Mouse (Mus musculus) heart, embryonic 11.5 days (tissue): Measurements from ENCODE around the gene Cyp2d26. TPM values are rescaled to one million over a fixed set of nuclear protein-coding genes. Genes with fewer than 3 reads are reported as not detected.

Experiments used
- ATAC-seq: fragments of 200-750 bp; cut with Nextera tagmentation; replicated peaks from 2 replicates; pipeline ENCODE4 v1.8.0; 2017; ENCODE audit warnings: moderate library complexity; ENCODE audit not compliant: insufficient number of reproducible peaks, low FRiP score, low TSS enrichment
- H3K27ac ChIP-seq: fragments of 300-500 bp; sonication (generic); 2 replicates; pipeline ENCODE4 v1.5.1; 2014; ENCODE audit warnings: mild to moderate bottlenecking, low read depth, low read length
- H3K27me3 ChIP-seq: fragments of 300-500 bp; sonication (generic); 2 replicates; pipeline ENCODE4 v1.6.1; 2014; ENCODE audit warnings: mild to moderate bottlenecking, low read length, mixed read lengths; ENCODE audit not compliant: control insufficient read depth, insufficient read depth
- H3K36me3 ChIP-seq: fragments of 300-500 bp; sonication (generic); 2 replicates; pipeline ENCODE4 v1.6.1; 2014; ENCODE audit warnings: mild to moderate bottlenecking, low read length, moderate library complexity, mixed read lengths; ENCODE audit not compliant: control insufficient read depth, insufficient read depth
- H3K4me1 ChIP-seq: fragments of 300-500 bp; sonication (generic); 2 replicates; pipeline ENCODE4 v1.6.1; 2014; ENCODE audit warnings: low read length; ENCODE audit not compliant: control insufficient read depth, insufficient read depth
- H3K4me2 ChIP-seq: fragments of 300-500 bp; sonication (generic); 2 replicates; pipeline ENCODE4 v1.6.1; 2014; ENCODE audit warnings: mild to moderate bottlenecking, moderate library complexity
- H3K4me3 ChIP-seq: fragments of 300-500 bp; sonication (generic); 2 replicates; pipeline ENCODE4 v1.5.1; 2014; ENCODE audit warnings: low read depth, low read length
- H3K9ac ChIP-seq: fragments of 300-500 bp; sonication (generic); 2 replicates; pipeline ENCODE4 v1.6.1; 2014; ENCODE audit warnings: mild to moderate bottlenecking, low read depth, low read length, moderate library complexity
- H3K9me3 ChIP-seq: fragments of 300-500 bp; sonication (generic); replicated peaks from 2 replicates; pipeline ENCODE4 v1.6.1; 2016; ENCODE audit warnings: low read length; ENCODE audit not compliant: control insufficient read depth
- WGBS: fragments of 180-500 bp; shearing (Covaris S2); extraction: QIAGEN DNeasy Blood & Tissue Kit; methylation state at CpG from one replicate; pipeline ENCODE4 v1.1.7; 2014; ENCODE audit not compliant: insufficient replicate concordance; 5-methylcytosine and 5-hydroxymethylcytosine counted together
- polyA plus RNA-seq: library from polyadenylated mRNA; unstranded; fragments of >200 nt; fragmentation: Nextera tagmentation; extraction: Ambion mirVana; gene quantifications from 2 replicates; pipeline ENCODE4 v1.2.1, GENCODE M21; 2014

Gene Cyp2d26
- polyA plus RNA-seq, 1 experiment from 2014 or later, result not detected

DNA sequence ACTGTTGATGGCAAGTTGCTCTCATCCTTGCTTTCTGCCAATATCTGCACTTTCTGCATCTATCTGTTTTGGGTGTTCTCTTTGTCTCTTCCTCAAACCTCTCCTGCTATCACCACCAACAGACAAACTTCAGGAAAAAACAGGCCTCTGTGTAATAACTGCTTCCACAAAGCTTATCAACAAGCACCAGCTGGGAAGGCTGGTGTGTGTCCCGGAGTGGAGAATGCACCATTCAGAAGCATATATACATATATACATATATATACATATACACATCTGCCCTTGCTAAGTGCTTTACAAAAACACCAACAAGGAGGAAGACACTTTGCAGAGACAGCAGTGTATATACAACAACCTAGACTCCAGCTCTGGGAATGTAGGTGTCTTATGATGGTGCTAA, 16.5 kb upstream of the Cyp2d26 start:
- WGBS, result 76% methylated on average over 1 of the region's 1 CpGs
- H3K4me1 ChIP-seq, result no peaks in the 10 kb centered on the region
- no peak for ATAC-seq

DNA sequence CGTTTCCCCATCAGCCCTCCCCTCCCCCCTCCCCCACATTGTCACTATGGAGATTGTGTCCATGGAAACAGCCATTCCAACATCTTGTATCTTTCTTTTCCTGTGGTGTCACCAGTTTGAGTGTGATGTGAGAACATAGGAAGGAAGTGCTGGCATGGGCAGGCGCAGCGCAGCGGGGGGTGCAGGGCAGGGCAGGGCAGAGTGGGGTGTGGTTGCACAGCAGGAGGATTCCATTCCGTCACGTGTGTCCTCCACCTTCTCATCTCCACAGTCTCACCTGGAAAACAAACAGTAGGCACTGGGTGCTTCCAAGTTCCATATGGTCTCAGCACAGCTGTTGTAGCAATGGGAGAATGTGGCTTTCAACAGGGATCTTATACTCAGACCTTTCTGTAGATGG, 15.4 kb upstream of the Cyp2d26 start:
- no peaks in the 10 kb centered on the region for H3K36me3 ChIP-seq

More for the DNA sequence above, 16.5 kb upstream of the Cyp2d26 start:
- no peak overlapping the region for H3K4me2 ChIP-seq
- no peaks in the 10 kb centered on the region for H3K36me3 ChIP-seq
- H3K27ac ChIP-seq, result no peak overlapping the region
- no peak overlapping the region for H3K9ac ChIP-seq
- H3K27me3 ChIP-seq, result no peaks in the 10 kb centered on the region
- H3K4me3 ChIP-seq, result no peak overlapping the region
- H3K9me3 ChIP-seq, result no peaks in the 10 kb centered on the region

GRCm38 (mm10) chr15:82806969-82807763, 13.1 kb upstream of the Cyp2d26 start:
- ATAC-seq, result no peak
- no peaks in the 10 kb centered on the region for H3K36me3 ChIP-seq
- no peak overlapping the region for H3K27ac ChIP-seq
- H3K4me3 ChIP-seq, result no peak overlapping the region
- no peaks in the 10 kb centered on the region for H3K4me1 ChIP-seq
- H3K9me3 ChIP-seq, result no peaks in the 10 kb centered on the region
- WGBS, result 83% methylated on average over 5 of the region's 5 CpGs
- H3K9ac ChIP-seq, result no peak overlapping the region
- no peak overlapping the region for H3K4me2 ChIP-seq
- H3K27me3 ChIP-seq, result no peaks in the 10 kb centered on the region

More for the DNA sequence above, 15.4 kb upstream of the Cyp2d26 start:
- Histone ChIP-seq H3K4me2 (no peak overlapping the region), H3K9me3 (no peaks in the 10 kb centered on the region), H3K27me3 (no peaks in the 10 kb centered on the region), H3K4me1 (no peaks in the 10 kb centered on the region), H3K4me3 (no peak overlapping the region), H3K9ac (no peak overlapping the region), H3K27ac (no peak overlapping the region)
- no peak for ATAC-seq
- WGBS, result 71% methylated on average over 6 of the region's 6 CpGs

DNA sequence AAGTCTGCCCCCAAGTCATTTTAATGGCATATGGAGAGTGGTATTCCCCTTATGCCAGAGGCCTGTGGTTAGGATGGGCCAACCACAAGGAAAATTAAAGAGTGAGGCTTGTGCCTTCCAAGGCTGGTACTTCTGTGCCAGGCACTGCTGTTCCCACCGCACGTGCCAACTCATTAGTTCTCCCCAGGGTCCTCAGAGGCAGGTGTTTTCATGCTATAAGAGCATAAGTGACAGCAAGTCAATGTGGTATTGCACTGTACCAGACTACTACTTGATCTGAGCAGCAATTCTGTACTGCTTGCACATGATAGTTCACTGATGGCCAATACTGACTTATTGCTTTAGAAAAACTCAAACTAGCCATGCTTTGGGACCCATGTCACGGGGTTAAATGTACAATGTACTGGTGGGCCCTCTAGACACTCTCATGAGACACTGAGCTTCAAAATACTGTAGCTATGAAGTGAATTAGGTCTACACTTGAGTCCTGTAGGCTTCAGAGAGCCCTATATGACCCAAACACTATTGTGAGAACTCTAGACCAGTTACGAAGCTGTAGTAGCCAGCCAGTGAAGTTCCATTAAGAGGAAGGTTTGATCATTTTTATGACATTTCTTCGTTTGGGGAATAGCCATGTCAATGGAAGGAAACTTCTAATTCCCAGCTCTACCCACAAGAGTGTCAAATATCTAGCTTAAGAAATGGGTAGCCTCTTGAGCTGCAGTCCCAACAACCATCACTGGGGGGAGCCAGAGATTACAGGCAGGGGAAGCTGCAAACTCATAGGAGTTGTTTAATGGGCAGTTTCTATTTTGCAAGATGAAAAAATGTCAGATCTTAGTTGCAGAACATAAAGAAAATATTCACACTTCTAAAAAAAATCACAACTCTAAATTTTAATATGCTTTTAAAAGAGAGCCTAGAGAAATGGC, 10.9 kb upstream of the Cyp2d26 start:
- WGBS, result 74% methylated on average over 5 of the region's 5 CpGs
- no peaks in the 10 kb centered on the region for H3K27me3 ChIP-seq
- no peak overlapping the region for H3K4me2 ChIP-seq
- no peak overlapping the region for H3K27ac ChIP-seq
- H3K4me1 ChIP-seq, result no peaks in the 10 kb centered on the region
- H3K9me3 ChIP-seq, result no peaks in the 10 kb centered on the region
- ATAC-seq, result no peak
- H3K4me3 ChIP-seq, result no peak overlapping the region
- H3K9ac ChIP-seq, result no peak overlapping the region
- H3K36me3 ChIP-seq, result no peaks in the 10 kb centered on the region

- no peak overlapping the region for H3K4me2 ChIP-seq
- H3K4me1 ChIP-seq, result no peaks in the 10 kb centered on the region
- no peaks in the 10 kb centered on the region for H3K9me3 ChIP-seq
- no peaks in the 10 kb centered on the region for H3K36me3 ChIP-seq
- H3K27me3 ChIP-seq, result no peaks in the 10 kb centered on the region
- no peak overlapping the region for H3K27ac ChIP-seq
- no peak overlapping the region for H3K9ac ChIP-seq
- WGBS, result 64% methylated on average over 3 of the region's 3 CpGs
- ATAC-seq, result no peak
- H3K4me3 ChIP-seq, result no peak overlapping the region
These were observed 1.9 kb upstream of the Cyp2d26 start for GRCm38 (mm10) chr15:82795936-82796440.

DNA sequence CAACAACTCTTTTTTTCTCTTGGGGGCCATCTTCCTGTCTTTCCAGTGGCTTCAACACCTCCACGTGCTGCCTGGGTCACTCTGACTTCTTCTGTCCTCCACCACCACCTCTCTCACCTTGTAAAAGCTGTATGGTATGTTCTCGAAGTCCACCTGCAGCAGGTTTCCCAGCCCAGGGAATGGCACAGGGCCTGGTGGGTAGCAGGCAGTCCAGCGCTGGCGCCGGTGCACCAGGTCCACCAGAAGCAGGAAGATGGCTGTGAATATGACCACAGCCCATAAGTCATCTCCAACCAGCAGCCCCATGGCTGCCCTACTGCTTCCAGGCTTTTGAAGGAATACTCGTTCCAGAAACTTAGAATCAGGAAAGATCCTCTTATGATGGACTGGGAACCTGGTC, 226 bp downstream of the Cyp2d26 start:
- WGBS, result 83% methylated on average over 6 of the region's 6 CpGs
- Histone ChIP-seq H3K4me3 (no peak overlapping the region), H3K4me1 (no peaks in the 10 kb centered on the region), H3K9me3 (no peaks in the 10 kb centered on the region), H3K36me3 (no peaks in the 10 kb centered on the region), H3K4me2 (no peak overlapping the region), H3K9ac (no peak overlapping the region), H3K27ac (no peak overlapping the region), H3K27me3 (no peaks in the 10 kb centered on the region)
- ATAC-seq, result no peak

DNA sequence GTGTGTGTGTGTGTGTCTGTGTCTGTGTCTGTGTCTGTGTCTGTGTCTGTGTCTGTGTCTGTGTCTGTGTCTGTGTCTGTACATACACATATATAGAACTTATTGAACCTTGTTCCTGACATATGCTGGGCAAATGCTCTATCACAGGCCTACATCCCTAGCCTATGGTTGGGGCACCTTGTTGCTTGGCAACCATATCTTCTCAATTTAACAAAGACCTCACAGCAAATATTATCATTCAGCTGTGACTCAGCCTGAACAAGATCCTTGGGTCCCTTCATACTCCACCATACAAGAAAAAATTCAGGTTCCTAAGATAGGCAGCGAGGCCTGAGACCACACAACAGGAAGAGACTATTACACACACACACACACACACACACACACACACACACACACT, 640 bp downstream of the Cyp2d26 start:
- Histone ChIP-seq H3K27me3 (no peaks in the 10 kb centered on the region), H3K4me1 (no peaks in the 10 kb centered on the region), H3K4me3 (no peak overlapping the region), H3K4me2 (no peak overlapping the region), H3K9me3 (no peaks in the 10 kb centered on the region), H3K27ac (no peak overlapping the region), H3K9ac (no peak overlapping the region), H3K36me3 (no peaks in the 10 kb centered on the region)
- ATAC-seq, result no peak
- WGBS, result 67% methylated on average over 1 of the region's 1 CpGs

GRCm38 (mm10) chr15:82792566-82792965, 1.5 kb downstream of the Cyp2d26 start:
- ATAC-seq, result no peak
- no peak overlapping the region for H3K4me3 ChIP-seq
- no peak overlapping the region for H3K4me2 ChIP-seq
- no peaks in the 10 kb centered on the region for H3K4me1 ChIP-seq
- WGBS, result 89% methylated on average over 11 of the region's 11 CpGs
- no peak overlapping the region for H3K27ac ChIP-seq
- H3K9me3 ChIP-seq, result no peaks in the 10 kb centered on the region
- no peaks in the 10 kb centered on the region for H3K36me3 ChIP-seq
- H3K9ac ChIP-seq, result no peak overlapping the region
- H3K27me3 ChIP-seq, result no peaks in the 10 kb centered on the region
